Mouse (Mus musculus) cerebellum, adult 2 months (tissue): ENCODE results near the gene Mtrex.

ENCODE experiments used
- CTCF ChIP-seq: fragments of 200-500 bp; IDR thresholded peaks from 2 replicates; pipeline ENCODE4 v1.5.1; 2011; ENCODE audit warnings: low read depth, mild to moderate bottlenecking, control low read depth, low read length, moderate library complexity, borderline replicate concordance; ENCODE audit not compliant: insufficient read depth
- POLR2A ChIP-seq: fragments of 200-500 bp; IDR thresholded peaks from 2 replicates; pipeline ENCODE4 v1.6.1; 2011; ENCODE audit warnings: low read length, control low read depth, borderline replicate concordance; ENCODE audit not compliant: insufficient read depth

DNA sequence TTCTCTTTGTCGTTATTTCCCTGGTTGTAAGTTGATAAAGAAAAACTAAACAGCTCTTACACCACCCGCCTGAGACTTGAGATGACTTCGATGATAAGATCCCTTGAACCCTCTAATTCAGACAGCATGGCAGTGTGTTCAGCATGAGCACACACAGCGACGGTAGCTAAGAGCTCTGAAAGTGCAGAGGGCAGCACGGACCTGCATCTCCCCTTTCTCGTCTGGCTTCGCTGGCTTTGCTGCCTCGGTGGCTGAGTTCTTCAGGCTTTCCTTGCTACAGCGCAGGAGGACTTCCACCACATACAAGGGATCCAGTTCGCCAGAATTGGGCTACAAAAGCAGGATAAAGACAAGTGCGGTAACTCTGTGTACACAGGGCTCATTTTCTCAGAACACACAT, 40.0 kb downstream of the Mtrex start:
- TF ChIP-seq CTCF (no peak), POLR2A (no peak)
